Mouse (Mus musculus) midbrain, embryonic 10.5 days (tissue): Measurements from ENCODE around the gene Map3k6. TPM values are rescaled to one million over a fixed set of nuclear protein-coding genes. Genes with fewer than 3 reads are reported as not detected.

Experiments
- DNase-seq: peaks from one replicate; pipeline ENCODE4 v3.0.0-alpha.2; 2017; ENCODE audit warnings: low spot score
- H3K27ac ChIP-seq: fragments of 300-500 bp; sonication (generic); replicated peaks from 2 replicates; pipeline ENCODE4 v1.5.1; 2016; ENCODE audit warnings: mild to moderate bottlenecking
- H3K27me3 ChIP-seq: fragments of 300-500 bp; sonication (generic); 2 replicates; pipeline ENCODE4 v1.6.1; 2016; ENCODE audit warnings: low read depth, mild to moderate bottlenecking; ENCODE audit not compliant: poor library complexity, severe bottlenecking
- H3K36me3 ChIP-seq: fragments of 300-500 bp; sonication (generic); 2 replicates; pipeline ENCODE4 v1.6.1; 2016; ENCODE audit warnings: mild to moderate bottlenecking, moderate library complexity
- H3K4me1 ChIP-seq: fragments of 300-500 bp; sonication (generic); 2 replicates; pipeline ENCODE4 v1.6.1; 2016
- H3K4me3 ChIP-seq: fragments of 300-500 bp; sonication (generic); 2 replicates; pipeline ENCODE4 v1.5.1; 2016; ENCODE audit warnings: mild to moderate bottlenecking, moderate library complexity
- H3K9me3 ChIP-seq: fragments of 300-500 bp; sonication (generic); replicated peaks from 2 replicates; pipeline ENCODE4 v1.6.1; 2016; ENCODE audit warnings: mild to moderate bottlenecking
- WGBS: fragments of 180-500 bp; shearing (Covaris S2); methylation state at CpG from one replicate; pipeline ENCODE4 v1.1.7; 2016; 5-methylcytosine and 5-hydroxymethylcytosine counted together
- microRNA-seq: library from miRNA; unstranded; fragments of <30 nt; microRNA quantifications from one replicate; pipeline ENCODE4, GENCODE M21; 2017
- polyA plus RNA-seq: library from polyadenylated mRNA; unstranded; fragments of >200 nt; fragmentation: Nextera tagmentation; extraction: Ambion mirVana; gene quantifications from 2 replicates; pipeline ENCODE4 v1.2.1, GENCODE M21; 2016

Gene Map3k6
- polyA plus RNA-seq, 1 experiment from 2014 or later = 2.6 TPM

DNA sequence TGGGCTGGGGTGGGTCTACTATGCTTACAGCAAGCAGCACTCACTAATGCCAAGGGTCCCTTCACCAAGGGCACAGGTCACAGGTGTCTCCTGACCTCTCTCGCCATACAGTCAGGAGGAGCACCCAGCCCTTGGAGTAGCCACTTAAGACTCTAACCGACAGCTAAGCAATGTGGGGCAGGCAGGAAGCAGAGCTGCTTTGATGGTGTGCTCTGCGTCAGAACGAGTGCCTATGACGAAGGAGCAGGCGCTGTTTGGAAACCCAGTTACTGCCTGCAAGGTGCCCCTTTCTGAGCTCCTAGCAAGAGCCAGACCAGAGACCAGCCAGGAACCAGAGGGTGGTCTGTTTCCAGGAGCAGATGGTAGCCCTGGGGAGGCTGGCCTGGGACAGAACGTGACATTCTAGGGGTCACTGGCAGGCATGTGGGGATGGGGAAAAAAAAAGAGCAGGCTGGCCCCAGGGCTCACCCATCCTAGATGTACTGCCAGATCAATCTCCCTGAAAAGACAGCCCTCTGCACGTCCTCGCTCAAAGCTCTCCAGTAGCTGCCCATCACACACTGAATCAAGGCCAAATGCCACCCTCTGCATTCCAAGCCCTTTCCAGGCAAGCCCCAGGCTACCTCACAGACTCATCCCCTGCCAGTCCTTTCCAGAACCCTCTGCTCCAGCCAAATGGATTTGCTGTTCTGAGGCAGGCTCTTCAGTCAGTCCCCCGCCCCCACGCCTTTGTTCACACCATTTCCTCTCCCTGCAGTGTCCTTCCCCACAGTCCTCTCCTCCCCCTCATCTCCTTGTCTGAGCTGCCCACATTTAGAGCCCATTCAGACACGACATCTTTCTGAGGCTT is 58.1 kb downstream of the Map3k6 start:
- H3K27ac ChIP-seq = no peak overlapping the region; the same call in 1 of the 2 replicates
- peaks cover 17% of the 10 kb centered on the region for H3K27me3 ChIP-seq
- H3K9me3 ChIP-seq = no peaks in the 10 kb centered on the region
- H3K4me1 ChIP-seq = peaks cover 39% of the 10 kb centered on the region
- 32% methylated on average over 12 of the region's 12 CpGs for WGBS
- H3K4me3 ChIP-seq = no peak overlapping the region
- DNase-seq = no peak
- peaks cover 69% of the 10 kb centered on the region for H3K36me3 ChIP-seq

DNA sequence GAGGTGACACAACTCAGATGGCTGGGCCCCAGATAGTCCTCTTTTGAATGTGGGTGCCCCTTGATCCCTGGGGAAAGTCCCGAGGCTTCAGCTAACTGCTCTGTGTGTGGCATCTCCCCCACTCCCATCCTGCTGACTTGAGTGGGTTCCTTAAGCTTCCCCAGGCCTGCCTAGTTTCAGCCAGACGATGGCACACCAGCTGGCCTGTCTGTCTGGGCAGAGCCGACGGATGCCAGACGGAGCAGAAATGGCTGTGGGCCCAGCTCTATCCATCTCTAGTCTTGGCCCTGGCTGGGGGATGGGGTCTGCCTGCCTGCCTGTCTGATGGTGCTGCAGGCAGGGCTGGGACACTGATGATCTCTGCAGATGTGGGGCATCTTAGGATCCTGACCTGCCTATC is 59.1 kb downstream of the Map3k6 start:
- 76% methylated on average over 5 of the region's 5 CpGs for WGBS
- Histone ChIP-seq H3K4me1 (peaks cover 30% of the 10 kb centered on the region), H3K36me3 (peaks cover 70% of the 10 kb centered on the region), H3K27ac (no peak overlapping the region), H3K4me3 (no peak overlapping the region), H3K9me3 (no peaks in the 10 kb centered on the region), H3K27me3 (peaks cover 7% of the 10 kb centered on the region)
- DNase-seq = no peak

DNA sequence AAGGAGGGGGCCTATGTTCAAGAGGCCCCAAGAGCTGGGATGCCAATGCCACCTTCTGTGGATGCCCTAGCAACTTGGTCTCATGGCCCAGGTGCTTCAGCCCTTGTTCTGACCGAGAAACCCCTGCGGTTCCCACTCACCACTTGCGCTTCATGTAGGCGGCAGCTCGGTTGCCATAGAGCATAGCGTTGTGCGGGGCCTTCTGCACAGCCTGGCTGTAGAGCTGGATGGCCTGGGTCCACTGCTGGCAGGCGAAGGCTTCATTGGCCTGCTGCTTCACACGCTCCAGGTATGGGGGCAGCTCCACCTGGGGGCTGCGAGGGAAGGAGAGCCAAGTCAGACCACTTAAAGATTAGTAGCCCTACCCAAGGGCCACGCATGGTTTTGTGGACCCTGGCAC is 59.8 kb downstream of the Map3k6 start:
- Histone ChIP-seq H3K4me3 (no peak overlapping the region), H3K27me3 (peaks cover under 1% of the 10 kb centered on the region; the same call in 1 of the 2 replicates), H3K27ac (no peak overlapping the region), H3K9me3 (no peaks in the 10 kb centered on the region), H3K36me3 (peaks cover 69% of the 10 kb centered on the region), H3K4me1 (peaks cover 30% of the 10 kb centered on the region)
- 92% methylated on average over 11 of the region's 11 CpGs for WGBS
- DNase-seq = no peak

DNA sequence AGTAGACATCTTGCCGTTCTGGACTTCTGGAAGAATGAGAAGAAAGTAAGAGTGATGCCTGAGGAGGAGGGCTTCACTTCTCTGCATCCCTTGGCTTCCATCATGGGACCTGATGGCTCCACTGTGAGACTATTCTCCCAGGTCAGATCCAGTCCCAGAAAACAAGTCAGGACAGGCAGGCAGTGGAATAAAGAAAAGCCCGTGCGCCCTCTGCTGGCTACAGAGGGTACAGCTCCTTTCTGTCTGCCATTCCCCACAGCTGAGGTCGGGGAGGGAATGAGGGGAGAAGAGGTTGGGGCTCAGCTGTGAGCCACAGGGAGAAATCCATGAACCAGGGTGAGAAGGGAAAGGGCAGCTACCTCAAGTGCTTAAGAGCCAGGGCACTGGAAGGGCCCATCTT is 61.2 kb downstream of the Map3k6 start:
- no peaks in the 10 kb centered on the region for H3K27me3 ChIP-seq
- WGBS = 28% methylated on average over 4 of the region's 4 CpGs

More for the DNA sequence above, 61.2 kb downstream of the Map3k6 start:
- Histone ChIP-seq H3K27ac (no peak overlapping the region), H3K9me3 (no peaks in the 10 kb centered on the region), H3K36me3 (peaks cover 60% of the 10 kb centered on the region), H3K4me3 (no peak overlapping the region), H3K4me1 (peaks cover 30% of the 10 kb centered on the region)
- DNase-seq = peak; percentile 77

Small RNA genes lying within 50 kb of the gene (microRNA-seq; reads per million reads assigned to microRNA genes)
- not detected for gene Mir7017

Other genes starting within 250 kb of the Map3k6 start
- 5.7 and 5.8 TPM in 2 replicates for gene Ahdc1, start 229.6 kb upstream of the Map3k6 start, polyA plus RNA-seq
- 48.3 and 50.3 TPM in 2 replicates for gene Wasf2, start 110.3 kb upstream of the Map3k6 start, polyA plus RNA-seq
- gene Cd164l2, start 28.7 kb upstream of the Map3k6 start, polyA plus RNA-seq = 0.99 and 1.7 TPM in 2 replicates
- 0.17 and 0.35 TPM in 2 replicates for gene Gpr3, start 28.3 kb upstream of the Map3k6 start, polyA plus RNA-seq
- 1.3 and 1.5 TPM in 2 replicates for gene Sytl1, start 22.3 kb downstream of the Map3k6 start, polyA plus RNA-seq
- gene Tmem222, start 37.0 kb downstream of the Map3k6 start, polyA plus RNA-seq = 91.9 and 92.2 TPM in 2 replicates
- 19.2 and 20.0 TPM in 2 replicates for gene Wdtc1, start 112.7 kb downstream of the Map3k6 start, polyA plus RNA-seq
- 8.3 and 8.6 TPM in 2 replicates for gene Slc9a1, start 128.9 kb downstream of the Map3k6 start, polyA plus RNA-seq
- gene Tent5b, start 239.3 kb downstream of the Map3k6 start, polyA plus RNA-seq = 0.58 and 0.86 TPM in 2 replicates